Mouse (Mus musculus) retina, postnatal 1 day (tissue): ENCODE measurements around the gene Uhrf1.

Experiments used
- DNase-seq: peaks from one replicate; pipeline ENCODE4 v3.0.0-alpha.2; 2012

Gene Uhrf1

GRCm38 (mm10) chr17:56276643-56277566, 26.2 kb upstream of the Uhrf1 start, which contains the start of gene Ticam1:
Gene Ticam1 (minus strand): TSS chr17:56276786.
- peak; percentile 95 for DNase-seq

- no peak for DNase-seq
Measured at GRCm38 (mm10) chr17:56277567-56277893, 25.6 kb upstream of the Uhrf1 start.

- no peak for DNase-seq
Measured at GRCm38 (mm10) chr17:56278340-56278739, 24.8 kb upstream of the Uhrf1 start.

- no peak for DNase-seq
Measured at GRCm38 (mm10) chr17:56279481-56280155, 23.5 kb upstream of the Uhrf1 start.

GRCm38 (mm10) chr17:56281193-56281592, 21.9 kb upstream of the Uhrf1 start:
- no peak for DNase-seq

- DNase-seq, result no peak
Measured at GRCm38 (mm10) chr17:56282802-56283201, 20.3 kb upstream of the Uhrf1 start.

GRCm38 (mm10) chr17:56283316-56283715, 19.8 kb upstream of the Uhrf1 start:
- DNase-seq, result no peak

GRCm38 (mm10) chr17:56285995-56286394, 17.1 kb upstream of the Uhrf1 start:
- no peak for DNase-seq

- peak; percentile 61 for DNase-seq
Measured at GRCm38 (mm10) chr17:56287830-56288229, 15.3 kb upstream of the Uhrf1 start.

GRCm38 (mm10) chr17:56288866-56289265, 14.3 kb upstream of the Uhrf1 start:
- no peak for DNase-seq

GRCm38 (mm10) chr17:56289371-56290331, 13.5 kb upstream of the Uhrf1 start:
- DNase-seq, result peak; percentile 68

- peak; percentile 88 for DNase-seq
Measured at GRCm38 (mm10) chr17:56290388-56291170, 12.5 kb upstream of the Uhrf1 start.

GRCm38 (mm10) chr17:56291171-56291511, 12.0 kb upstream of the Uhrf1 start:
- peak; percentile 95 for DNase-seq

GRCm38 (mm10) chr17:56291826-56292475, 11.2 kb upstream of the Uhrf1 start:
- DNase-seq, result peak; percentile 25

- no peak for DNase-seq
Measured at GRCm38 (mm10) chr17:56292531-56293222, 10.4 kb upstream of the Uhrf1 start, which contains the start of gene Plin3. Gene Plin3 (minus strand): TSS chr17:56292873.

GRCm38 (mm10) chr17:56293291-56293690, 9.8 kb upstream of the Uhrf1 start:
- no peak for DNase-seq

- no peak for DNase-seq
Measured at GRCm38 (mm10) chr17:56294241-56294640, 8.9 kb upstream of the Uhrf1 start.

- no peak for DNase-seq
Measured at GRCm38 (mm10) chr17:56296201-56296600, 6.9 kb upstream of the Uhrf1 start.

- no peak for DNase-seq
Measured at GRCm38 (mm10) chr17:56298238-56298637, 4.9 kb upstream of the Uhrf1 start.

- no peak for DNase-seq
Measured at GRCm38 (mm10) chr17:56300186-56300585, 2.9 kb upstream of the Uhrf1 start, which contains the start of gene Arrdc5. Gene Arrdc5 (minus strand): TSS chr17:56300286.
